Mouse (Mus musculus) cerebellum, adult 9-11 months (tissue): ENCODE measurements around the gene Arhgef7.

Experiments
- DNase-seq: peaks from one replicate; pipeline ENCODE4 v3.0.0; 2022

Arhgef7 gene

DNA sequence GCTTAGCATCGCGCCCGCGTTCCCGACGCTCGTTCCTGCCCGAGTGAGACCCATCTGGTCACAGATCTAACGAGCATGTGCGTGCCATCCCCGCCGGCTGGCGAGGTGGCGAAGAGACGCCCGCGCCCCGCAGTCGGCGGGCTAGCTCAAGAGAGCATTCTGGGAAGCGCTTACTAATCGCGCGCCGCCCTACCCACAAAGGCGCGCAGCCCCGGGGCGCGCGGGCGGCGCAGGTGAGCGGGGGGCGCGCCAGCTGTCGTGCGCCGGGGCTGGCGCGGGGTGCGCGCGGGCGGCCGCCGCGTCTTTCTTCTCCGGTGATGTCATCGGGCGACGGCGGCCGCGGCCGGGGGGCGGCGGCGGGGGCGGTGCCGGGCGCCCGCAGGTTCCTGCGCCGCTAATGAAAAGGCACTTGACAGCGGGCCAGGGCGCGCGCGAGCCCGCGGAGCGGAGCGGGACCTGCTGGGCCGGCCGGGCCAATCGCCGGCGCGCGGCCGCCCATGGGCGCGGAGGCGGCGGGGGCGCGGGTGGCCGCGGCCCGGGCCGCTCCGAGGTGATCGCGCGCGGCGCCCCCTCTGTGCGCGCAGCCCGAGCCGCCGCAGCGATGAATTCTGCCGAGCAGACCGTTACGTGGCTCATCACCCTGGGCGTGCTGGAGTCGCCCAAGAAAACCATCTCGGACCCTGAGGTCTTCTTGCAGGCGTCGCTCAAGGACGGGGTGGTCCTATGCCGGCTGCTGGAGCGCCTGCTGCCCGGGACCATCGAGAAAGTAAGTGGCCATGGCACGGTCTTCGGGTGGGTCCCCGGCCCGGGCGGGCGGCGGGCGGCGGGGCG, at the start of gene Arhgef7:
Gene Arhgef7, plus strand, starts transcription at position 71 of the 831 bp plus-strand sequence.
- peak; percentile 89 for DNase-seq

DNA sequence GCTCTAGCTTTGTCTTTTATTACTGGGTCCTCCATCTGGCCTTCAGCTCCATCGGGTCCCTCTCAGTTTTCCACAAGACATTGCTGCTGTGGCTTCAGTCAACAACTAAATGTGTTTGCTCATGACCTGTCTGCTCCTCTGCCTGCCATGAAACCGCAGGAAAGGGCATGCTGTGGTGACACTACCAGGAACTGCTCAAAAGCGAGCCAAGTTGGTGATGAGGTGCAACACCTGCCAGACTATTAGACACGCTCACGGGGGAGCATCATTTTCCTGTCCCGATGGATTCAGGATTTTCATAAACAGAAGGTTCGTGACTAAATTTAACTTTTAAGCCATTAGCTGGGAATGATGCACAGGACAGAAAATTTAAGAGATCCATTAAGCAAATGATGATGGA, 43.0 kb upstream of the Arhgef7 start:
- DNase-seq = no peak

DNA sequence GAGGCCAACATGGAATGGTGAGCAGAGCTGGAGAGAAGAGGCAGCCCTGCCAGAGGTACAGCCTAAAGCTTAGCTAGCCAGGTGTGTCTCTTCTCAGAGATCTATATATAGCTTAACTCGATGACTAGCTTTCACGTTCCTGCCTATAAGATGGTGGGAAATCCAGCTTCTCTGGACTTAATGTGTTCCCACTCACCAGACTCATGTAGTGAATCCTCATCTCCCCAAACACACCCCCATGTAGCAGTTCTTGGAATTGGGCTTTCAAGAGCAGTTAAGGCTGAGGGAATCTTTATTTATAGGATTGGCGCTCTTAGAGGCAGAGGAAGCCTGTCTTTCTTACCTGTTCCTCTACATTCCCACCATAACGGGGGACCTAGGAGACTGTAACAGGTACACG, 40.3 kb upstream of the Arhgef7 start:
- no peak for DNase-seq

DNA sequence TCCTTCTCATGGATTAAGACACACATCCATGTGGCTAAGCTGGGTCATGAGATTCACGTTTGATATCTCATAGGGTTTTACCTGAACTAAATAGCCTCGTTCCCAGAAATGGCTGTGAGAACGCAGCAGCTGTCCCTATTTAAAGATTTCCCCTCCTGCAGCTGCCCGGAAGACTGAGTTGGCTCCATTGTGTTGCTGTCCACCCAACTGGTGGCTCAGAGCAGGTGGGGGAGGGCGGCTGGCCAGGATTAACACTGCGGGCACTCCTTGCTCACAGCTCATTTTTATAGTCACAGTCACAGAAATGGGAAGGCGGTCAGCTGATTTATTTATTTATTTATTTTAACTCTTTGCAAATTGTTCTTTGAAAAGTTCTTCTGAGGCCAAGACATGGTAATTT, 37.6 kb upstream of the Arhgef7 start:
- DNase-seq = no peak

DNA sequence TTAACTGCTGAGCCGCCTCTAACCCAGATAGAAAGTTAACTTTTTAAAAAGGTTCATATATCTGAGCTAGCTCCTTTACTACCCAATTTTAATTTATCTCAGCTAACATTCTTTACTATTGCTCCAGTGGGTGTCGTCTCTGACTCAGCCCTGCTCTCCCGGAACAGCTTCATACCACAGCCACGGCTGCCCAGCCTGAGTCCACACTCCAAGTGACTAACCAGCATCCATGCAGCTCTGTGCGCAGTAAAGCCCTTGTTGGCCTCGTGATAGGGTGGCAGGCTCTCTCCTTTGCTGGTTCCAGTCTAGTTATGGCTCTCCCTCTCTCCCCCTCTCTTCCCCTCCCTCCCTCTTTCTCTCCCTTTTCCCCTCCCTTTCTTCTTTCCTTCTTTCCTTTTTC, 36.2 kb upstream of the Arhgef7 start:
- DNase-seq = no peak

GRCm38 (mm10) chr8:11691761-11692160, 35.8 kb upstream of the Arhgef7 start:
- DNase-seq = no peak

- DNase-seq = no peak
These were observed 35.1 kb upstream of the Arhgef7 start for GRCm38 (mm10) chr8:11692455-11692854.

DNA sequence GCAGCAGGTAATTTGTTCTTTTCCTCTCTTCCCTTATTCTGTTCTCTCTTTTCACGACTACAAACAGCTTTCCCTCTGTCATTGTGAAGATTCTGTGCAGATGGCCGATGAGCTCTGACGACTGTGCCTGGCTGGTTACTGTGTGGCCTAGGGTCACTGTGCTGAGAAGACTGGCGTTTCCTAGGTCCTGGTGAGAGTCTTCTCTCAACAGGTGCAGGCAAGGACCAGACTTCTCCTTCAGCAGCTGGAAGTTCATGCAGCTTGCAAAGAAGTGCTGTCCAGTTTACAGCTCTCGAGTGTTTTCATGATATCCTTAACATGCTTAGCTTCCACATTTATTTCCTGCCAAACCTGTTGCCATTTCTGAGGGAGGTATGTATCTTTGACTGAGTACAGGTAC, 33.5 kb upstream of the Arhgef7 start:
- DNase-seq = no peak

DNA sequence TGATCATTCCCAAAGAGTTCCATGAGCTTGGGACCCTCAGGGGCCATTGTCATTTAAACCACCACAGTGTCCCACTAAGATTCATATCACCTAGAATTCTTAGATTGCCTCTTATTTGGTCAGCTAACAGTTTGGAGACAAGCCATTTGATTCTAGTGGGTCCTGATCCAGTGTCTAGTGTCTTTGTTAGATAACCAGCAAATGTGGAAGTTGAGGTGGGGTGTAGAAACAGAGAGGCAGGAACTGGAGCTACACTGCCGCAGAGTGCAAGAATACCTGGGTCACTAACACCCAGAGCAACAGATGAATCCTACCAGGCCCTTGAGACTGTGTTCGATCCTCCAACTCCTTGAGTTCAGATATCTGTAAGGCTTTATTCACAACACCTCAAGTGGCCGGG, 31.3 kb upstream of the Arhgef7 start:
- DNase-seq = no peak

DNA sequence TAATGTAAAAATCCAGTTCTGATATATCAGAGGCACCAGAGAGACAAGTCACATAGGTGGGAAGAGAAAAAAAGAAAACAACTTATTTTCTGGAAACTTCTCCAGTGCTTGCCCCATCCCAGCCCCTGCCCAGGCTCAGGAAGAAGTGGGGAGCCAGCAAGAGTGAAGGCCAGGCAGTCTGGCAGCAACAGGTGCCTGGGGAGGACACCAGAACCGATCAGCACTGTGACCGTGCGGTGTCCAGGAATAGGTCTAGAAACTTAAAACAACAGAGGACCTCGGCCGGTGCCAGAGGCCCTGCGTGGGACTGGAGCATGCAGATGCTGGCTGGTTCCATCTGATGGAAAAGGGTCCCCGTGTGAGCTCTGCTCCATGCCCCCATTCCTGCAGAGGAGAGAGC, 30.1 kb upstream of the Arhgef7 start:
- DNase-seq = no peak

DNA sequence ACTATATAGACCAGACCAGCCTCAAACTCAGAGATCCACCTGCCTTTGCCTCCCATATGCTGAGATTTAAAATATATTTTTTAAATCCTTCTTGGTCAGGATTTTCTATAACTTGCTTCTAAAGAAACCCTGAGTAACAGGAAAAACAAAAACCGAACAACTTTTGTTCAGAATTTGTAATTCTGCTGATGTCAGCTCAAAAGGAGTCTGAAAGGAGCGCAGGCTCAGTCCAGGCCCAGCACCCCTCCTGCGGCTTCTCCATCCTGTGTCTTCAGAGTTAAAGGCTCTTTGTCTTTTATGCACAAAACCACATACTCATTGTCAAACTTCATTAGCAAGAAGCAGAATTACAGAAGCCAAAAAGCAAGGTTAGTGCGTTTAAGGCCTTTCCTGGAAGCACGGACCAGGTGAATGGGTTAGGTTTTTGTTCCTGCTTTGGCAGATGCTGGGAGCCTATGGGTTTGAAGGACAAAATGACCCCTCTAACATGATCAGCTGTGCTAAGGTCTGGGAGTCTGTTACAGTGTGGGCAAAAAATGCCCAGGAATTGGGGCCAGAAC, 28.0 kb upstream of the Arhgef7 start:
- DNase-seq = no peak

DNA sequence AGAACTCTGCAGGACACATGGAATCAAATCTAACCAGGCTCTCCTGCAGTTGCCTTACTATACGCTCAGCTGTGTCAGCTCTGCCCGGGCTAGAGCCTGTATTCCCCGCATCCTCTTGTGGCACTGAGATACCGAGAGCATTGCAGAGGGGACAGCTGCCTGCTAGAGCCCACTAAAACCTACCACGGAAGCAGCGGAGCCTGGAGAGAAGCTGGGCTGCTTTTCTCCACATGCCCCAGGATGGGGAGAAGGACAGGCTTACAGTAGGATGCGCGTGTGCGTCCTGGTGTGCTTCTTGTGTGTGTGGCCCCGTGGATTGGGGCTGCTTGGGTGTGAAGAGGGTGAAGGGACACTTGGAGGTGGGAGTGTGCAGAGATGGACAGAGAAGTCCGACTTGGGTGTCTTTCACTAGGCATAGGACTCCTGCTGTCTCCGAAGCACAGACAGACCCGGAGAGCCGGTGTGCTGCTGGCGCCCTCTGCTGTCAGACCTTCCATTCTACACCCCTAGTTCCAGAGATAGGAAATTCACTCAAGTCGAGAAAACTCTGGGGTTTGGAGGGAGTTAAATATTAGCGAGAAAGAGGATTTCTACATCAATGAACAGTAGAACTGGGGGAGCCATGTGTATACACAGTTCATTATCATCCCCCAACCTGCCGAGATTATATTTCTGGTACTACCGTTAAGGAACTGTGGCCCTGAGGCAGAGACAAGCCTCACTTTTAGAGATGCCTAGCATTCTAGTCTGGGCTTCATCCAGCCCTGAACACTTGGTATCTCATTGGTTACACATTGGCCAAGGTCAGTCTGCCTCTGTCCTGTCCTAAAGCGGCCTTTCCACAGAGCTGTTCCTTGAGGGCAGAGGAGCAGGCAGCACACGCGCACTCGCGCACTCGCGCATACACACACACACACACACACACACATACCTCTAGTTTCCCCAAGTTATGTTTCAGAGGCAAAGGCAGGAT, 27.2 kb upstream of the Arhgef7 start:
- DNase-seq = peak; percentile 67

DNA sequence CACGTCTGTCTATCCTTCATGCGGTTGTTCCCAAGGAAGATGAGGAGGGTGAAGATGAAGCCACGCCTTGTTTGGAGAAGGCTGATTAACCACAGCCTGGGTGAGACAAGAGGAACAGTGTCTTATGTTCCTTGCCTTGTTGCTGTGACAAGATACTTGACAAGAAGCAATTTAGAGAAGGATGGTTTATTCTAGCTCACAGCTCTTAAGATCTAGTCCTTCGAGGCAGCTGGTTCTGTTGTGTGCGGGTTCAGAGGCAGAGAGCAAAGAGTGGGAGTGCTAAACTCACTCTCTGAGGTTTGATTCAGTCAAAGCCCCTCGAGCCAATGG, 26.5 kb upstream of the Arhgef7 start, which contains the start of gene 1700016D06Rik:
Gene 1700016D06Rik, minus strand, starts transcription at position 31 of the 330 bp plus-strand sequence.
- DNase-seq = no peak

GRCm38 (mm10) chr8:11701428-11701827, 26.1 kb upstream of the Arhgef7 start:
- DNase-seq = no peak

- no peak for DNase-seq
These were observed 23.7 kb upstream of the Arhgef7 start for GRCm38 (mm10) chr8:11703789-11704188.

- DNase-seq = no peak
These were observed 22.7 kb upstream of the Arhgef7 start for GRCm38 (mm10) chr8:11704716-11705420.

DNA sequence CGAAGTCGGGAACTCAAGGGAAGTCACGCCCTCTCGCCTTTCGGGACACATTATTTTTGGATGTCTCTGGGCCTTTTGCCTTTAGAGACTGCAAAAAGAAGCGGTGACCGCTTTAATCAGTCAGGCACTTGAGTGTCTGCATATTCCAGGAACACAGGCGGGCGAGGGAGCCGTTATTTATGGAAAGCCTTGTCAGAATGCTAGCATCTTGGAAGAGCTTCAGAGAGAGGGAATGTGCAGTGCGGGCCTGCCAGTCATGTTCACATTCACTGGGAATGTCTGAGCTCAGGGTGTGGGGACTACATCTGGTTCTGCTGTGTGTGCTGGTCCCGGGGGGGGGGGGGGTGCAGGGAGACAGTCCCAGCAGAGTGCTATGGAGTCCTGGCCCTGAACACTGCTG, 21.7 kb upstream of the Arhgef7 start:
- no peak for DNase-seq

DNA sequence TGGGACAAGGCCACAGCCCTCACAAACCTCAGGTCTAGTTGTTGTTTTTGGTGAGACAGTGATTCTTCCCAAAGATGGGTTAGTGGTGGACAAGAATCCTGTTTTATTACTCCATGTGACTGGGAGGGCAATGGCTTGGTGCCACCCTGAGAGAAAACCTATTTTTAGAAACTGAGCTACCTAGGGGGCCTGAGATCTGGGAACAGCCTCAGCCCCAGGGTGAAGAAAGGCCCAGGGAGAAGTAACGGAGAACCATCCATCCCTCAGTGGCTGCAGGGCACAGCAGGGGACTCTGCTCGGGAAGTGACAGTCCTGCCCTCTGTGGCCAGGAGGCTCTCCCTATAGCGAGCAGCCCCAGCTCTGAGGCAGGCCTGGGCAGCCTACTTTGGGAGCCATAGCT, 19.8 kb upstream of the Arhgef7 start:
- no peak for DNase-seq

- no peak for DNase-seq
These were observed 18.7 kb upstream of the Arhgef7 start for GRCm38 (mm10) chr8:11708815-11709214.

DNA sequence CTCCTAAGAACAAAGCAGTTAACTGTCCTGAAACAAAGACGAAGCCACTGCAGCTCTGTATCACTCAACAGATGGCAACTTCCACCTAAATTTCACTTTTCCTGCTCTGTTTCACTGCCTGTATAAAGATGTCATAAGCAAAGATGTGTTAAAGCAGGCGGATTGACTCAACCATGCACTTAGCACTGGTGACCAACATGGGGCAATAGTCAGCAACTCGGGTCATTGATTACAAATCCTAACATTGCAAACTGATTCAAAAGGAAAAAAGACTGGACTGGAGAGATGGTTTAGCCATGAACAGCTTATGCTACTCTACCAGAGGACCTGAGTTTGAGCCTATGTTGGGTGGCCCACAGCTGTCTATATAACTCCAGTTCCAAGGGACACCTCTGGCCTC, 18.0 kb upstream of the Arhgef7 start:
- no peak for DNase-seq

- no peak for DNase-seq
These were observed 17.1 kb upstream of the Arhgef7 start for GRCm38 (mm10) chr8:11710415-11710814.

DNA sequence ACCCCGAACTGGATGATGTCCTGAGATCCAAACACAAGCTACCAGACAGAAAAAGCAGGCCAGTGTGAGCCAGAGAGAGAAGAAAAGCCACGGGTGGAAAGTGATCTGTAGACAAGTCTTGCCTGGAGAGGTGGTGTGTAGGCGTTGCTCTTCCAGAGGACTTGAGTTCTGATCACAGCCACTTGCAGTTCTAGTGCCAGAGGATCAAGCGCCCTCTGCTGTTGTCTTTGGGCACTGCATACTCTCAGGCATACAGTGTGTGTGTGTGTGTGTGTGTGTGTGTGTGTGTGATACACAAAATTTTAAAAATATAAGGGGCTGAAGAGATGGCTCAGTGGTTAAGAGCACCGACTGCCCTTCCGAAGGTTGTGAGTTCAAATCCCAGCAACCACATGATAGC, 15.3 kb upstream of the Arhgef7 start:
- DNase-seq = no peak

- DNase-seq = no peak
These were observed 10.3 kb upstream of the Arhgef7 start for GRCm38 (mm10) chr8:11717194-11717593.
